Mouse (Mus musculus): ENCODE results near the gene Tipin. TPM values are rescaled to one million over a fixed set of nuclear protein-coding genes. Genes with fewer than 3 reads are reported as not detected.

The Tipin gene
- polyA plus RNA-seq, 1 experiment from 2014 or later, result 233 TPM

DNA sequence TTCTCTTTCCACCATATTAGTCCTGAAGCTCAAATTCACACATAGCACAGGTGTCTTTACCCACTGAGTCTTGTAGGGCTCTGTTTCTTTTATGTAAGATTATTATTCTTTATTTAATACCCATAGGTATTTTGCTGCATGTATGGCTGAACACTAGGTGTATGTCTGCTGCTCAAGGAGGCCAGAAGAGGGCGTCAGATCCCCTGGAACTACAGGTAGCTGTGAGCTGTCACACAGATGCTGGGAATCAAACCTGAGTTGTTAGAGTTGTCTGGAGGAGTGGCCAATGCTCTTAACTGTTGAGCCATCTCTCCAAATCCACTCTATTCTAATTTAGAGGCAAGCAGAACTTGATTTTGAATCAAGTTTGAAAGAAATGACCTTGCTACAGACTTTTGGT, 30.7 kb downstream of the Tipin start:
- ATAC-seq (ENCODE audit: low FRiP score), result no peak
- 43% methylated on average over 1 of the region's 1 CpGs for WGBS
- H3K27me3 ChIP-seq (ENCODE audit: control insufficient read depth, insufficient read depth, low read length), result no peaks in the 10 kb centered on the region
- H3K9me3 ChIP-seq (ENCODE audit: control insufficient read depth, low read length), result no peaks in the 10 kb centered on the region
- H3K27ac ChIP-seq (ENCODE audit: low read depth, low read length), result no peak overlapping the region
- DNase-seq (ENCODE audit: low spot score), result no peak
- H3K36me3 ChIP-seq (ENCODE audit: control insufficient read depth, insufficient read depth, low read length), result no peaks in the 10 kb centered on the region
- H3K4me3 ChIP-seq (ENCODE audit: low read depth, low read length), result no peak overlapping the region
- no peak overlapping the region for H3K4me2 ChIP-seq (replicated peaks; ENCODE audit: low read depth, low read length)
- H3K9ac ChIP-seq (ENCODE audit: low read depth, low read length), result no peak overlapping the region
- no peaks in the 10 kb centered on the region for H3K4me1 ChIP-seq (replicated peaks; ENCODE audit: control insufficient read depth, insufficient read depth, low read length)

DNA sequence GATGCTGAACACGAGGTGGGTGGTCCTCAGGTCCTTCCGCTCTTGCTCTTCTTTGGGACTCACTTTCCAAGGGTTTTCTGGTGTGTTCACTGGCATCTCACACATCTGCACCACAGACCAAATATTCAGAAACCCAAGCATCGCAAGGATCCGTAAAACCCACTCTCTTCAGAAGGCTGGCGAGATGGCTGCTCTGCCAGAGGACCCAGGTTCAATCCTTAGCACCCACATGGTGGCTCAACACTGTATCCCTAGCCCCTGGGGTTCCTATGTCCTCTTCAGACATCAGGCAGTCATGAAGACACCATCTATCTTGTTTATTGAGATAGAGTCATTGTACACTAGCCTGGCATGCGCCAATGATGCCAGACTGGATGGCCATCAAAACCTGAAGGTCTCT, 33.3 kb downstream of the Tipin start:
- H3K36me3 ChIP-seq (ENCODE audit: control insufficient read depth, insufficient read depth, low read length), result peaks cover 3% of the 10 kb centered on the region; the same call in 1 of the 2 replicates
- ATAC-seq (ENCODE audit: low FRiP score), result no peak

DNA sequence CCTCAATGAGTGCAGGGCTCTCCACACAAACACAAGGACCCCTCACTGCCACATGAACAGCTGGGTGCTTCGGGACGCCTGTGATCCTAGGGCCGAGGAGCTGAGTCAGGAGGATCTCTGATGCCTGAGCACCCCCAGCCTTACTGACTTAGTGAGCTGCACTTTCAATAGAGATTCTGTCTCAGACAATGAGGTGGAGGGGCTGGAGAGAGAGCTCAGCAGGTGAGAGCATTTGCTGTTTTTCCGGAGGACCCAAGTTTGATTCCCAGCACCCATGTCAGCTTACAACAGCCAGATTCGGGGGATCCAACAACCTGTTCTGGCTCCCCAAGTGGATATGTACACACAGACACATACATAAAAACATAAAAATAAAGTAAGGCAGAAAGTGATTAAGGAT, 35.6 kb downstream of the Tipin start:
- Histone ChIP-seq H3K9ac (ENCODE audit: low read depth, low read length) (no peak overlapping the region), H3K9me3 (ENCODE audit: control insufficient read depth, low read length) (no peaks in the 10 kb centered on the region), H3K36me3 (ENCODE audit: control insufficient read depth, insufficient read depth, low read length) (peaks cover 3% of the 10 kb centered on the region; the same call in 1 of the 2 replicates), H3K4me3 (ENCODE audit: low read depth, low read length) (no peak overlapping the region), H3K27ac (ENCODE audit: low read depth, low read length) (no peak overlapping the region), H3K27me3 (ENCODE audit: control insufficient read depth, insufficient read depth, low read length) (no peaks in the 10 kb centered on the region), H3K4me1 (replicated peaks; ENCODE audit: control insufficient read depth, insufficient read depth, low read length) (no peaks in the 10 kb centered on the region), H3K4me2 (replicated peaks; ENCODE audit: low read depth, low read length) (no peak overlapping the region)
- ATAC-seq (ENCODE audit: low FRiP score) (no peak), DNase-seq (ENCODE audit: low spot score) (no peak)
- 97% methylated on average over 5 of the region's 5 CpGs for WGBS

More for the DNA sequence above, 33.3 kb downstream of the Tipin start:
- no peak overlapping the region for H3K4me2 ChIP-seq (replicated peaks; ENCODE audit: low read depth, low read length)
- no peaks in the 10 kb centered on the region for H3K9me3 ChIP-seq (ENCODE audit: control insufficient read depth, low read length)
- 94% methylated on average over 6 of the region's 6 CpGs for WGBS
- no peak overlapping the region for H3K27ac ChIP-seq (ENCODE audit: low read depth, low read length)
- H3K9ac ChIP-seq (ENCODE audit: low read depth, low read length), result no peak overlapping the region
- DNase-seq (ENCODE audit: low spot score), result no peak
- H3K27me3 ChIP-seq (ENCODE audit: control insufficient read depth, insufficient read depth, low read length), result no peaks in the 10 kb centered on the region
- H3K4me3 ChIP-seq (ENCODE audit: low read depth, low read length), result no peak overlapping the region
- H3K4me1 ChIP-seq (replicated peaks; ENCODE audit: control insufficient read depth, insufficient read depth, low read length), result no peaks in the 10 kb centered on the region

DNA sequence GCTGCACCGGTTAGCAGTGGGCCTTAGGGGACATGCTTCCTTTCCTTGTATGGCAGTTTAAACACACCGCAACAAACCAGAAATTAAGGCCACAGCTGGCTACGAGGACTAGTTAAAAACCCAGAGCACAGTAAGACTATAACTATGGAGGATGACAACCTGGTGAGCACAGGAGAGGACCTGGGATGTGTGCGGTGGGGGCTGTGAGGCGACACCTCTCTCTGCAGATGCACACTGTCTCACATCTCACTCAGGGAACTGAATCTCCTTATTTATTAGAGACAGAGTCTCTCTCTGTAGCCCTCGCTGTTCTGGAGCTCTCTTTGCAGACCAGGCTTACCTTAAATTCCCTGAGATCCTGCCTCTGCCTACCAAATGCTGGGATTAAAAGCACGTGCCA, 42.6 kb downstream of the Tipin start:
- no peak overlapping the region for H3K4me2 ChIP-seq (replicated peaks; ENCODE audit: low read depth, low read length)
- ATAC-seq (ENCODE audit: low FRiP score) (no peak), DNase-seq (ENCODE audit: low spot score) (no peak)
- no peak overlapping the region for H3K9ac ChIP-seq (ENCODE audit: low read depth, low read length)
- H3K4me3 ChIP-seq (ENCODE audit: low read depth, low read length), result no peak overlapping the region
- no peaks in the 10 kb centered on the region for H3K4me1 ChIP-seq (replicated peaks; ENCODE audit: control insufficient read depth, insufficient read depth, low read length)
- 91% methylated on average over 7 of the region's 7 CpGs for WGBS
- no peaks in the 10 kb centered on the region for H3K9me3 ChIP-seq (ENCODE audit: control insufficient read depth, low read length)
- no peak overlapping the region for H3K27ac ChIP-seq (ENCODE audit: low read depth, low read length)
- no peaks in the 10 kb centered on the region for H3K36me3 ChIP-seq (ENCODE audit: control insufficient read depth, insufficient read depth, low read length)
- H3K27me3 ChIP-seq (ENCODE audit: control insufficient read depth, insufficient read depth, low read length), result no peaks in the 10 kb centered on the region

DNA sequence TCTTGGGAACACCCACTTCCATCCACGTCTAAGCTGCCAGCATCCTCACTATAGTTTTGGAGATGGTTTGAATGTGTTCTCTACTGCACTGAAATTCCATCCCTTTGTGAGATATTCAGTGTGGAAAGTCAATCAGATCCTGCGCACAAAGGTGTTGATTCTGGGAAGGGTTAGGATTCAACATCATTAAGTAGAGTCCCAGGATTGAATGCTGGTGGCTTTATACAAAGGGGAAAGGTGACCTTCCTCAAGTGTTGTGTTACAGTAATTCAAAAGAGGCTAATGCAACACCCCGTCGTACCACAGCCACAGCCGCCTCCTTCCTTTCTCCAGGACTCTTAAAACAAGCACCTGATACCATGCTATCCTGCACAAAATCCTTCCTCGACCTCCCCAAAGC, 54.4 kb downstream of the Tipin start:
- ATAC-seq (ENCODE audit: low FRiP score) (no peak), DNase-seq (ENCODE audit: low spot score) (no peak)
- 94% methylated on average over 6 of the region's 6 CpGs for WGBS
- Histone ChIP-seq H3K27me3 (ENCODE audit: control insufficient read depth, insufficient read depth, low read length) (no peaks in the 10 kb centered on the region), H3K9ac (ENCODE audit: low read depth, low read length) (no peak overlapping the region), H3K4me3 (ENCODE audit: low read depth, low read length) (no peak overlapping the region), H3K4me2 (replicated peaks; ENCODE audit: low read depth, low read length) (no peak overlapping the region), H3K27ac (ENCODE audit: low read depth, low read length) (no peak overlapping the region), H3K4me1 (replicated peaks; ENCODE audit: control insufficient read depth, insufficient read depth, low read length) (no peaks in the 10 kb centered on the region), H3K36me3 (ENCODE audit: control insufficient read depth, insufficient read depth, low read length) (no peaks in the 10 kb centered on the region), H3K9me3 (ENCODE audit: control insufficient read depth, low read length) (no peaks in the 10 kb centered on the region)

DNA sequence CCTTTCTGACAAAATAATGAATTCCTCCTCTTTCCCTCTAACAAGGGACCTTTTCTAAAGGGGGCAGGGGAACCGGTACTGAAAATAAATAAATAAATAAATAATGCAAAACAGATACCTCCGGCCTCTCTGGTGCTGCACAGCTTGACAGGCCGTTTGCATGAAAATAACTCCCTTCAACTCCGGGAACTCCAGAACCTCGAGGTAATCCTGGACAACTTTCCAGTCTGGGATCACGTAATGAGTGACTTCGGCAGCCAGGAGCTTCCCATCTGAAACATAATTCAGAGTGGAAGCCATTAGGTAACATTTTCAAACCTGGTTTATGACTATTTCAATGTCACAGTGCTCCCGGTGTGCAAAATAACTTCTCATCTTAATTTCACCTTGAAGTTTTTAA, 58.0 kb downstream of the Tipin start:
- Histone ChIP-seq H3K4me3 (ENCODE audit: low read depth, low read length) (no peak overlapping the region), H3K36me3 (ENCODE audit: control insufficient read depth, insufficient read depth, low read length) (no peaks in the 10 kb centered on the region), H3K27ac (ENCODE audit: low read depth, low read length) (no peak overlapping the region), H3K9ac (ENCODE audit: low read depth, low read length) (no peak overlapping the region), H3K27me3 (ENCODE audit: control insufficient read depth, insufficient read depth, low read length) (no peaks in the 10 kb centered on the region), H3K9me3 (ENCODE audit: control insufficient read depth, low read length) (no peaks in the 10 kb centered on the region), H3K4me1 (replicated peaks; ENCODE audit: control insufficient read depth, insufficient read depth, low read length) (no peaks in the 10 kb centered on the region), H3K4me2 (replicated peaks; ENCODE audit: low read depth, low read length) (peak overlapping the region; percentile 78; the same call in 1 of the 2 replicates)
- WGBS, result 27% methylated on average over 8 of the region's 8 CpGs
- ATAC-seq (ENCODE audit: low FRiP score), result no peak
- peak; percentile 10 for DNase-seq (ENCODE audit: low spot score)

DNA sequence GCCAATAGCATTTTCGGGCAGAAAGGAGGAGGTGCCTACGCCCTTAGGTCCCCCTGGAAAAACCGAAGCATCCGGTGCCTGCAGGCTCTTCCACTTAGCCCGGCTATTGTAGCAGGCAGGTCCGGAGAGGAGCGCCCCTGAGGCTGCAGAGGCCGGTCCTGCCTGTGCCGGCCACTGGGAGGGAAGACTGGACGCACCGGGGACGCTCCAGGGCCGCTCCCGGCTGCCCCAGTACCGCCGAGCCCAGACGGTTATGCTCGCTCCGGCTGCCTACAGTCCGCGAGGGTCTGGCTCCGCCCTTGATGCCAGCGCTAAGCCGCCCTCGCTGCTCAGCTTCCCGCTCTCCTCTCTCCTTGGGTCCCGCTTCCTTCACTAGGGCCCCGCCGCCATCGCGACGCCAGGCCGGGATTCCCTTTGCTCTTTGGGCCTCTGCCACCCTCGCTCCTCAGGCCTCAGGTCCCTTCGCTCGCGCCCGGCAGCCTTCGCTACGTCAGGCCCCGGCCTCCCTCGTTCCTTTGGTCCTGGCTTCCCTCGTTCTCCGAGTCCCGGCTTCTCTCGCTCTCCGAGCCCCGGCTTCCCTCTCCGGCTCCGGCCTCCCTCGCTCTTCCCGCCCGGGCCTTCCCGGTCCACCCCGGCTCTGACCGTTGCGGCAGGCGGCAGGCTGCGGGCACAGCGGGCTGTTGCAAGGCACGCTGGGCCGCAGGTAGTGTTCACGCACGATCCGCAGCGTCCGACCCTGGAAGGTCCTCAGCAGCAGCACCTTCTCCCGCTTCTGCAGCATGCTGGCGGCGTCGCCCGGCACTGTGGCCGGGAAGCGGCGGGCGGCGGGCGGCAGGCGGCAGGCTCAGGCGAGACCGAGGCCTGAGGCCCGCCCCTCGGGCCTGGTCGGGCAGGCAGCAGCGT, 59.2 kb downstream of the Tipin start:
- peak overlapping the region; percentile 99 for H3K27ac ChIP-seq (ENCODE audit: low read depth, low read length)
- H3K9me3 ChIP-seq (ENCODE audit: control insufficient read depth, low read length), result no peaks in the 10 kb centered on the region
- no peaks in the 10 kb centered on the region for H3K4me1 ChIP-seq (replicated peaks; ENCODE audit: control insufficient read depth, insufficient read depth, low read length)
- no peaks in the 10 kb centered on the region for H3K36me3 ChIP-seq (ENCODE audit: control insufficient read depth, insufficient read depth, low read length)
- DNase-seq (ENCODE audit: low spot score) (peak; percentile 83), ATAC-seq (ENCODE audit: low FRiP score) (peak; percentile 92)
- H3K4me2 ChIP-seq (replicated peaks; ENCODE audit: low read depth, low read length), result peak overlapping the region; percentile 78
- H3K27me3 ChIP-seq (ENCODE audit: control insufficient read depth, insufficient read depth, low read length), result no peaks in the 10 kb centered on the region
- peak overlapping the region; percentile 100 for H3K9ac ChIP-seq (ENCODE audit: low read depth, low read length)
- WGBS, result under 1% methylated on average over 84 of the region's 85 CpGs
- peak overlapping the region; percentile 63 for H3K4me3 ChIP-seq (ENCODE audit: low read depth, low read length)

DNA sequence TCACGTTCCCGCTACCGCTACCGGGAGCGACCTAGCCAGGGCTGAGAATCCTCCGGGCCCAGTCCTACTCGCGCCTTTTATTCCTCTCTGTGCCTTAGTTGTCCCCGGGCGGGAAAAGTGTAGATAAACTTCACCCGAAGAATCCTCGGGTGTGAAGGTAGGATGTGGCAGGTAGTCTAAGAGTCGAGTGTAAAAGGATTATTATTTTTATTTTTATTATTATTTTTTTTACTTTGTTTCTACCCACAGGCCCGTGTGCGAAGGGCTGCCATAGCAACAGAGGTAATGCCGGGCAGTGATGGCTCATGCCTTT, 59.8 kb downstream of the Tipin start, which contains the start of gene Dis3l:
Gene Dis3l, minus strand, starts transcription at position 35 of the 313 bp plus-strand sequence.
- H3K36me3 ChIP-seq (ENCODE audit: control insufficient read depth, insufficient read depth, low read length), result no peaks in the 10 kb centered on the region
- peak within 1 kb of the TSS; percentile 100 for H3K9ac ChIP-seq (ENCODE audit: low read depth, low read length)
- H3K4me1 ChIP-seq (replicated peaks; ENCODE audit: control insufficient read depth, insufficient read depth, low read length), result no peaks in the 10 kb centered on the region
- no peaks in the 10 kb centered on the region for H3K27me3 ChIP-seq (ENCODE audit: control insufficient read depth, insufficient read depth, low read length)
- H3K4me2 ChIP-seq (replicated peaks; ENCODE audit: low read depth, low read length), result peak within 1 kb of the TSS; percentile 78
- DNase-seq (ENCODE audit: low spot score) (no peak), ATAC-seq (ENCODE audit: low FRiP score) (0 out of 2 replicates have a peak, but pooled peaks have one; percentile 9)
- peak within 1 kb of the TSS; percentile 63 for H3K4me3 ChIP-seq (ENCODE audit: low read depth, low read length)
- no peaks in the 10 kb centered on the region for H3K9me3 ChIP-seq (ENCODE audit: control insufficient read depth, low read length)
- WGBS, result 15% methylated on average over 16 of the region's 16 CpGs
- H3K27ac ChIP-seq (ENCODE audit: low read depth, low read length), result peak within 1 kb of the TSS; percentile 99

DNA sequence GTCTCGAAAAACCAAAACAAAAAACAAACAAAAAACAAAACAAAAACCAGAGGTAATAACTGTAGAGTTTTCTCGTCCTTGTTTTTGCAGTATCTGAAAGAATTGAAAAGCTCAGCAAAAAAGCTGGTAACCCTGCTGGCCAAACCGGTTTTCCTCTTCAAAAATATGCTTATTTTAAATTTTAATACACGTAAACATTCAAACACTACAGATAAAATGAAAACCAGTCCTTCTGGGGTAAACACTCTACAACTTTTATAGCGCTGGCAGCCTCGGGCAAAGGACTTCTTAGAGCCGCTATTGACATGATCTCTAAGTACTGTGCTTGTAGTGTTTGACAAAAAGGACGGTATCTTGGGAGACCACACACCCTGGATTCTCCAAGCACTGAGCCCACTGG, 60.3 kb downstream of the Tipin start:
- H3K36me3 ChIP-seq (ENCODE audit: control insufficient read depth, insufficient read depth, low read length), result no peaks in the 10 kb centered on the region
- no peak overlapping the region for H3K27ac ChIP-seq (ENCODE audit: low read depth, low read length)
- no peak for DNase-seq (ENCODE audit: low spot score)
- no peak overlapping the region for H3K4me3 ChIP-seq (ENCODE audit: low read depth, low read length)
- ATAC-seq (ENCODE audit: low FRiP score), result no peak
- 0 out of 2 replicates have a peak overlapping the region, but pooled peaks have one; percentile 78 for H3K4me2 ChIP-seq (replicated peaks; ENCODE audit: low read depth, low read length)
- WGBS, result 85% methylated on average over 8 of the region's 8 CpGs
- H3K27me3 ChIP-seq (ENCODE audit: control insufficient read depth, insufficient read depth, low read length), result no peaks in the 10 kb centered on the region
- no peaks in the 10 kb centered on the region for H3K9me3 ChIP-seq (ENCODE audit: control insufficient read depth, low read length)
- H3K4me1 ChIP-seq (replicated peaks; ENCODE audit: control insufficient read depth, insufficient read depth, low read length), result no peaks in the 10 kb centered on the region
- H3K9ac ChIP-seq (ENCODE audit: low read depth, low read length), result no peak overlapping the region
